Mouse (Mus musculus): ENCODE results near the gene Srgap2. TPM values are rescaled to one million over a fixed set of nuclear protein-coding genes. Genes with fewer than 3 reads are reported as not detected.
A peak's percentile ranks its signal among the peaks of the same experiment; 100 is the strongest.

The Srgap2 gene
- total RNA-seq, 2 experiments from 2014 or later: 12.0 to 40.9 TPM

DNA sequence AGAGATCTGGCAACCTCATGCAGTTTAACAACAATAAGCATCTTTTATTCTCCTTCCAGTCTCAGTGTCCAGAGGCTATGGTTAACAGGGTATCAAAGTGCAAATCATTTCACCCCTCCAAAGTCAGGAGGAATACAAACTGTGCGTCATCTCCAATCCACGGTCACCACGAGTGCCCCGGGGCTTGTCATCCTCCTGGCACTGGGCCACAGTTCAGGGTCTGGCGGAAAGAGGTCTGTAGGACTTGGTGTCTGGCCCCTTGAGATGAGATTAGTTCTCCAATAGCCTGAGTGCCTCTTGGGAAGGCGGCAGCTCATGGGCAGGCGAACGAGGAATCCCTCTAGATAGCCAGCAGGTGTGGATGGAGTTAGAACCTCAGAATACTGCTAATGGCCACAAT, 232.0 kb downstream of the Srgap2 start:
- ATAC-seq (replicated peaks; ENCODE audit: poor library complexity): no peak

DNA sequence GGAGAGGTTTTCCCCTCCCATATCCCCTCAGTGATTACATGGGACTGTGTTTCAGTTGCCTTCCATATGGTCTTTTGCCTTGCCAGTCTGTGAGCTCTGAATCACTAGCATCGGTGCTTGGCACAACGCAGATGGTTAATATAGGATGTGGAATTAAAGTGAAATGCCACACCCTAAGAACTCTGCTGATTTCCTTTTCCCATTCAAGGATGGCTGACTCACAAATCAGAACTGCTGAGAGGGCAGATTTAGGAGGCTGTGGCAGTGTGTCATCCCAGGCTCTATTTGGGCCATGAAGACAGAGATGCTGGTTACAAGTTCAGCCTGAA, 233.3 kb downstream of the Srgap2 start:
- no peak for ATAC-seq (replicated peaks; ENCODE audit: poor library complexity)

DNA sequence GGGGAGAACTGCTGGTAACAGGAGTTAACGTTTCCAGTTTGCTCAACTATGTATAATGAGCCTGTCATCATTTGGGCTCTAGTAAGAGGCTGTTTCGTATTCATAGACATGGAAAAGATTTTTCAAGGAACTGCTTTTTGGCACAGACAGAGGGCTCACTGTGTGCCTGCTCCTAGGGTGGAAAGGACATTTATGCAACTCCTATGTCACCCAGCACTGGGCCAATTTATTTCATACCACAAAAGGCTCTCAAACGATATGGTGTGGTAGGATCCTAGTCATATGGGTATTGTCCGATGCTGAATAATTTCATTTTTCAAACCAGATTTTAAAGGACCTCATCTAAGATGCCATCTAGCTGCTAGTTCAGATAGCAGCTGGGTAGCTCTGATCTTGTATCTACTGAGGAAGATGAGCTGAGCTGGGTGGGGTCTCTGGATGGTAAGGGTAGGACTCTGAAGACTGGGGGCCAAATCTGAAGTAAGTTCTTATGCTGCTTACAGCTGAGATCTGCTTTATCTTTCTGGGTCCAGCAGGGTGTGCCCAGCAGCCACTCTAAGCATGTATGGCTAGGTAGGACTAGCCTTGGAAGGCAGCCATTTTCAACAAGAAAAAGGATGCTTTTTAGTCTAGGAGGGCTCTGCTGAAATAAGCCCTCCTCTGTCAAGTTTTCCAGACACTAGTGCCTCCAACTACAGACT, 233.8 kb downstream of the Srgap2 start:
- ATAC-seq (replicated peaks; ENCODE audit: poor library complexity): no peak

DNA sequence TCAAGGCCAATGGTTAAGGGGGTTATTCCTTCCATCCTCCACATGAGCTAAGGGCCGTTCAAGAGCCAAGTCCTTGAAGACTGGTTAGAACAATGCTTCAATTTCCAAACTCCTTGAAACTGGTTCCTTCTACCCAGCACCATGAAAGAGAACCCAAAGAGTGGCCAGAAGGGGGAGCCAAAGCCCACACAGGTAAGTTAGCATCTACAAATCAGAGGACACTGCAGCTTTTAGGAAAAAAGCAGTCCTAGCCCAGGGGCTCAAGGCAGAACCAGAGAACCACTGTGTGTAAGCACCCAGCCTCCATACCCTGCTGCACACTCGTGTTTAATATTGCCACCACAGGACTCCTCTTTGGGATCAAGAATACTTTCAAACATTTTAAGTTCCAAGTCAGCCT, 236.5 kb downstream of the Srgap2 start:
- ATAC-seq (replicated peaks; ENCODE audit: poor library complexity): peak; percentile 66

DNA sequence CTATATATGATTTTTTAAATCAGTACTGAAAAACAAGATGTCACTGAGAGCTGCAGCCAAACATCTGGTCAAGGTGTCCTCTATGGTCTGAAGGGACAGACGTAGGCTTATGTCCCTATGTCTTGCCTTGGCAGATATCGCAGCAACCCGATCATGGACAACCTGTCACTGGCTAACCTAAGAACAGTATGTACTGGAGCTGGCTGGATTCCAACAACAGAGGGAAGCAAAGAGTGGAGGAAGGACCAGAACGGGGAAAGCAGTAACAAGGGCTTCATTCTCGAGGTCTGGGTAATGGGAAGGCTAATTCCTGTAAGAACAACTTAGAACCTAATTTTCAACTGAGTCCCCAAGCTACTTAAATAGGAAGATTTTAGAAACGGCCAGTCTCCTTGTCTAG, 238.2 kb downstream of the Srgap2 start:
- ATAC-seq (replicated peaks; ENCODE audit: poor library complexity): no peak

- ATAC-seq (replicated peaks; ENCODE audit: poor library complexity): peak; percentile 25; the same call in 1 of the 2 replicates
Measured at GRCm38 (mm10) chr1:131287267-131287666, 239.9 kb downstream of the Srgap2 start.

GRCm38 (mm10) chr1:131286803-131287202, 240.3 kb downstream of the Srgap2 start:
- peak; percentile 87 for ATAC-seq (replicated peaks; ENCODE audit: poor library complexity)

- no peak for ATAC-seq (replicated peaks; ENCODE audit: poor library complexity)
Measured at GRCm38 (mm10) chr1:131284616-131285015, 242.5 kb downstream of the Srgap2 start.

DNA sequence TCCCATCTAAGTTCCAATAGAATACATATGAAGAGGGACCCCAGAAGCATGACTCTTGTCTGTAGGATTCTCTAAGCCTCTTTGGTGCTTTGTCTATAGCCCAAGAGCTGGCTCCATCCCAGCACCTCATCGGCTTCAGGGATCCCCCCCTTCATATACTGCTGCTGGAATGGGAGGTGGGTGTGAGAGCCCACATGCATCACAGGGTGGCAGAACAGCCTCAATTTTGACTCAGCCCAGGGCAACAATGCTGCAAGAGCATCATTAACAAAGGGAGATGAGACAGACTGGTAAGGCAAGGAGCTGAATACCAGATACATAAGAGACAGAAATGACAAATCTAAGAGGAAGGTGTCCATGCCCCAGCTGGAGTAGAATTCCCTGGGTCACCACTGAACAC, 243.0 kb downstream of the Srgap2 start:
- ATAC-seq (replicated peaks; ENCODE audit: poor library complexity): no peak

DNA sequence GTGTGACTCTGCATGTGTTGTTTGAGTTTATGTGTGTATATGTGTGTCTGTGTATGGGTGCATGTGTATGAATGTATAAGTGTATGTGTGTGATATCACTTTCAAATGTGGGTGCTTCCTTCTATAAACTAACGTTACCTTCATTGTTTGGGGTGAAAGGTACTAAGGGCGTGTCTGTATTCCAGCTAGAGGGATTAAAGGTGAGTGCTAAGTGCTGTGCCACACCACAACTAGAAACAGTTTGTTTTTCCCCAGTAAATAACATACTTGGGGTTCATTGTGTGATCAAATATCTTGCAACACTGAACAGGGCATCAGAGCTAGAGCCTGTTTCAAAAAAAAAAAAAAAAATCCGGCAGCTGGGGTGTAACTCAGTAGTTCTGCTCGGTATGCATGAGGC, 245.4 kb downstream of the Srgap2 start:
- no peak for ATAC-seq (replicated peaks; ENCODE audit: poor library complexity)

DNA sequence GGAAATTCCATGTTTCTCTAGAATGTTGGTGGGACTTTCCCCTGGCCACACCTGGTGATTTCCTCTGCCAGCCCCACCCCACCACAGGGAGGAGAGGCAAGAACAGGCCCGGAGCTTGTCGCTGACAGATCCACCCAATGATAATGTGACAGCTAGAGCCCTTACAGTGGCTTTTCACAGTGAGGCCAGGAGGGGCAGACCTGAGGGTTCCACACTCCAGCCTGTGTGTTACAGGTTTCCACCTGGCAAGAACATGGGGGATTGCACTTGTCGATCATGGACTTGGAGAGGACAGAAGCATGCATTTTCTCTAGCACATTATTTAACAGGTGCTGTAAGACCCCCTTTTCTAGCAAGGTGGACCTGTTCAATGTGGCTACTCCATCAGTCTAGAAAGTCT, 246.9 kb downstream of the Srgap2 start:
- peak; percentile 48 for ATAC-seq (replicated peaks; ENCODE audit: poor library complexity)

DNA sequence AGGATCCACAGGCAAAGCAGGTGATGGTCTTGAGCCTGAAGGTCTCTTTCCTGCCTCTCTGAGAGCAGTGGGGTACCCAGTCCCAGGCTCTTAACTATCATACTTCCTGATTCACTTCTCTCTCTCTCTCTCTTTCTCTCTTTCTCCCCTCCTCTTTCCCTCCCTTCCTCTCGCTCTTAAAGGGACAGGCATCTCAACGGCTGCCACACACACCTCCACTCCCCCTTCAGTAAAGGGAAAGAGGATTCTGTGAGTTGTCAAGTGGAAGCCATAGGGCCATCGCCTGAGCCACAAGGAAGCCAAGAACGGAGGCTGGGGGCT, 247.7 kb downstream of the Srgap2 start, which contains the start of gene Ikbke:
Ikbke (minus strand) TSS at position 151 of the 321 bp plus-strand sequence.
- peak; percentile 37 for ATAC-seq (replicated peaks; ENCODE audit: poor library complexity)

DNA sequence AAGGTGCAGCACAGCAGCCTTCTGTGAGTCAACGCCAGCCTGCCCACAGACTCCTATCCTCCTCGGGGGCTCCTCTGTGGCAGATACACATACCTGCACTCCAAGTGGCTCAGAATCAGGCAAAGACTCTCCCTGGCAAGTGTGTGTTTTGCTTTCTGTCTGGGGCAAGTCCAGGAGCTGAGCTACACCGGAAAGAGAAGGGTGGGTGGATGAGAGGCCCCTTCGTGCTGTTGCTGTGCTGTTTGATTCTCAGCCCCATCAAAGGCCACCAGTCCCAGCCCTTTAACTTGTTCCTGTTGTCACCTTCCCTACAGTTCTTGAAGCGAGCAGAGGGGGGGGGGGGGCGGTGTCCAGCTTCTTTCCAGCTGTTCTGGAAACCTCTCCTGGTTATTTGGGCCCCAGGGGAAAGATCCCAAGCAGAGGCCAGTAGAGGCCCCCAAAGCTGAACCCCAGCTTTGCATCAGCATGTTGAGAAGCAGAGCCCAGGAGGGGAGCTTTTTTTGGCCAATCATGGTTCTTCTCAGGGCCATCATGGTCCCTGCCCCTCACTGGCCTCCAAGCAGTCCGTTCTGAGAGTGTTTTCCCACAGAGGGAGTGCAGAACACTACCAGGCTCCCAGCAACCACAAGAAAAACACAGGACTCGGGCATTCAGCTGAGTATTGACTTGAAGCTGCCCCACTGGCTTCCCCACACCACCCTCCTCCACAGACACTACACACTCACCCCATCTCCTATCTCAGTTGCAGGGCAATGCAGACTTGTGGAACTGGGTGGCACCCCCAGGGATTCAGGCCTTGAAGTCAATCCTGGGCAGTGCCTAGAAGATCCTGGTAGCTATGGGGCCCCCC, 248.3 kb downstream of the Srgap2 start:
- ATAC-seq (replicated peaks; ENCODE audit: poor library complexity): peak; percentile 1; the same call in 1 of the 2 replicates

- peak; percentile 67 for ATAC-seq (replicated peaks; ENCODE audit: poor library complexity)
Measured at GRCm38 (mm10) chr1:131276831-131277230, 250.3 kb downstream of the Srgap2 start.

DNA sequence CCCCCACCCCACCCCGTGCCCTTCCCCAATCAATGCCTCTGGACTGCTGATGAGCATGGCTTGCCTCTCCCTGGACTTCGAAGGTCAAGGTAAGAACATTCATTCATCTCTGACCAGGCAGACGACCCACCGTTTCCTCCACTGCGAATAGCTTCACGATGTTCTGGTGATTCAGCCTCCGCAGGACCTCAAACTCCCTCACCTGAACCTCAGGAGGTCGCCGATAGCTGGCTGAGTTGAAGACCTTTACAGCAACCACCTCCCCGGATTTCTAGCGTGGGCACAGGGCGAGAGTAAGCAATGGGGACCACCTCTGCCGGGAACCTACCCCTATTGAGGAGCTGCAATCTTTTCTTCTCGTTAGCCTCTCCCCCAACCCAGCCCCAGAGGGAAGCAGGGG, 251.6 kb downstream of the Srgap2 start:
- ATAC-seq (replicated peaks; ENCODE audit: poor library complexity): no peak

DNA sequence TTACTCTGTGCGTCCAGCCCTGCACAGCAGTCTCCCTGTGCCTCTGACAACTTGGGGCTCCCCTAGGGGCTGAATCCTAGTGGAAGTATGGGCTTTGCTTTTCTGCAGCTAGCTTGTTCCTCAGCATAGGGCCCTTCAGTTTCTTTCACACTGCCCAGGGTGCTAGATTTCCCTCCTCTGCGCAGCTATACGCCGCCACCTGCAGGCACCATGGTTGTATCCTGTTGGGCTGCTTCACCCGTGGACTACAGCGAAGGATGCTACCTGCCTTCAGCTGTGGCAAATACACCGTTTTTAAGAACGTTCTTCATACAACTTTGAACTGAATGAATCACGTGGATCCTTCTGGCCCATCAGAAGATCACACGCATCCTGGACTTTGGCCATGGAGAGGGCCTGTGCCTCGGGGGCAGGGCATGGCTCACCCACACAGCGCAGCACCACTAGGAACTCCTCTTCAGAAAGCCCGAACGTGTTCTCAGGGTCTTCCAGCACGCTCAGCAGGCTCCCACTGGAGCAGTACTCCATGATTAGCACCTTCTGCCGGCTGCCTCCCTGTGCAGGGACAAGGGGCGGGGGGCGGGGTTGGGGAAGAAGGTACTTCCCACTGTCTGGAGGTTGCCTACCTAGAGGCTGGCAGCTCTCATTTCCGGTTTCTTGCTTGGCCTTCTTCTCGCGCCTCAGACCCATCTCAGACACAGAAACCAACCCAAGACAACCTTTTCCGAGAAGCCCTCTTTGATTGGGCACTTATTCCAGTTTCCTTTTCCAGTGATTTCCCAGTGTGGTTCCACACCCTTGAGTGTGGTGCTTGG, 252.2 kb downstream of the Srgap2 start:
- ATAC-seq (replicated peaks; ENCODE audit: poor library complexity): no peak

- peak; percentile 88 for ATAC-seq (replicated peaks; ENCODE audit: poor library complexity)
Measured at GRCm38 (mm10) chr1:131269797-131270578, 257.2 kb downstream of the Srgap2 start.

GRCm38 (mm10) chr1:131268776-131269175, 258.4 kb downstream of the Srgap2 start:
- no peak for ATAC-seq (replicated peaks; ENCODE audit: poor library complexity)

- no peak for ATAC-seq (replicated peaks; ENCODE audit: poor library complexity)
Measured at GRCm38 (mm10) chr1:131263905-131264304, 263.2 kb downstream of the Srgap2 start.

GRCm38 (mm10) chr1:131260309-131260656, 266.9 kb downstream of the Srgap2 start:
- peak; percentile 94 for ATAC-seq (replicated peaks; ENCODE audit: poor library complexity)

All from megakaryocyte progenitor cell, adult 5-6 weeks (primary cell).